Mouse (Mus musculus) G1E (cell line): ENCODE data around the gene Tas1r1. TPM values are rescaled to one million over a fixed set of nuclear protein-coding genes. Genes with fewer than 3 reads are reported as not detected.

Experiments used
- ATAC-seq: 2 replicates; pipeline ENCODE4 v1.8.0; 2016; ENCODE audit warnings: mild to moderate bottlenecking; ENCODE audit not compliant: insufficient number of reproducible peaks, poor library complexity, low FRiP score, severe bottlenecking; ENCODE audit errors: extremely low read depth
- DNase-seq: peaks from one replicate; pipeline ENCODE4 v3.0.0; 2012; ENCODE audit warnings: low spot score
- H3K27me3 ChIP-seq: 2 replicates; pipeline ENCODE4 v1.6.1; 2012; ENCODE audit warnings: mild to moderate bottlenecking, low read length, inconsistent platforms; ENCODE audit not compliant: insufficient read depth
- H3K36me3 ChIP-seq: replicated peaks from 2 replicates; pipeline ENCODE3; 2012; ENCODE audit warnings: mild to moderate bottlenecking, inconsistent platforms
- H3K4me1 ChIP-seq: 2 replicates; pipeline ENCODE4 v1.6.1; 2012; ENCODE audit warnings: low read depth, low read length, inconsistent platforms, mixed read lengths; ENCODE audit not compliant: insufficient read depth
- H3K4me3 ChIP-seq: 2 replicates; pipeline ENCODE4 v1.5.1; 2012; ENCODE audit warnings: low read depth, mild to moderate bottlenecking, inconsistent platforms, low read length, moderate library complexity, mixed read lengths
- H3K9me3 ChIP-seq: replicated peaks from 2 replicates; pipeline ENCODE4 v1.6.1; 2012; ENCODE audit warnings: inconsistent platforms
- CTCF ChIP-seq: IDR thresholded peaks from 2 replicates; pipeline ENCODE4 v1.5.1; 2012; ENCODE audit warnings: low read depth, low read length, inconsistent platforms, mixed read lengths
- GATA1 ChIP-seq: IDR thresholded peaks from 2 replicates; pipeline ENCODE4 v1.6.1; 2012; ENCODE audit warnings: borderline replicate concordance, low read length, inconsistent platforms, mixed read lengths
- GATA2 ChIP-seq: IDR thresholded peaks from 2 replicates; pipeline ENCODE4 v1.6.1; 2012; ENCODE audit warnings: low read depth, low read length, inconsistent platforms, borderline replicate concordance
- POLR2AphosphoS5 ChIP-seq: IDR thresholded peaks from 2 replicates; pipeline ENCODE4 v1.6.1; 2012; ENCODE audit warnings: low read depth, low read length, inconsistent platforms; ENCODE audit not compliant: insufficient replicate concordance
- TAL1 ChIP-seq: conservative IDR thresholded peaks from 2 replicates; pipeline ENCODE4 v1.6.1; 2012; ENCODE audit warnings: low read depth, low read length, inconsistent platforms, mixed read lengths
- polyA plus RNA-seq: library from polyadenylated mRNA; stranded (reverse); fragments of >175 nt; gene quantifications from 2 replicates; pipeline ENCODE4 v1.2.3, GENCODE M21; 2012
- total RNA-seq, 2 experiments: library from RNA; stranded (forward) in 1 of 2; stranded (reverse) in 1 of 2; fragments of 200-1000 nt in 1 of 2; fragments of >200 nt in 1 of 2; fragmentation: Nextera tagmentation in 1 of 2; gene quantifications; 2 replicates each; pipeline ENCODE4 v1.2.3; 2014 to 2017

Gene Tas1r1
- total RNA-seq (2014; fragmentation: Nextera tagmentation), result 0.24 TPM in 1 of 2 replicates, not detected in the other
- total RNA-seq (2017), result 0.06 and 0.27 TPM in 2 replicates
- 0.02 and 0.04 TPM in 2 replicates for polyA plus RNA-seq

GRCm38 (mm10) chr4:152038225-152038984, at the start of gene Tas1r1:
Tas1r1 (minus strand) TSS chr4:152038568.
- Histone ChIP-seq H3K4me1 (peaks cover 39% of the 10 kb centered on the region), H3K36me3 (peaks cover 30% of the 10 kb centered on the region), H3K27me3 (peaks cover 22% of the 10 kb centered on the region), H3K9me3 (no peaks in the 10 kb centered on the region), H3K4me3 (peak within 1 kb of the TSS; percentile 97)
- ATAC-seq (no peak; the same call in 1 of the 2 replicates), DNase-seq (no peak)
- TF ChIP-seq TAL1 (no peak), POLR2AphosphoS5 (no peak), GATA1 (no peak), GATA2 (no peak), CTCF (no peak)

- no peak overlapping the region for H3K4me3 ChIP-seq
- no peak for DNase-seq
- peaks cover 34% of the 10 kb centered on the region for H3K4me1 ChIP-seq
- ATAC-seq, result no peak
- TF ChIP-seq GATA1 (no peak), GATA2 (no peak), POLR2AphosphoS5 (no peak), CTCF (no peak), TAL1 (no peak)
- peaks cover 53% of the 10 kb centered on the region for H3K27me3 ChIP-seq
- no peaks in the 10 kb centered on the region for H3K36me3 ChIP-seq
- H3K9me3 ChIP-seq, result no peaks in the 10 kb centered on the region; the same call in 1 of the 2 replicates
These were observed 49.8 kb upstream of the Tas1r1 start for GRCm38 (mm10) chr4:152088133-152088532.

- Histone ChIP-seq H3K36me3 (no peaks in the 10 kb centered on the region), H3K27me3 (peaks cover 53% of the 10 kb centered on the region), H3K4me3 (peak overlapping the region; percentile 74), H3K4me1 (peaks cover 27% of the 10 kb centered on the region), H3K9me3 (no peaks in the 10 kb centered on the region; the same call in 1 of the 2 replicates)
- TF ChIP-seq POLR2AphosphoS5, result no peak
- TF ChIP-seq GATA2, result no peak
- no peak for TF ChIP-seq GATA1
- DNase-seq (no peak), ATAC-seq (no peak)
These were observed 49.1 kb upstream of the Tas1r1 start for GRCm38 (mm10) chr4:152087211-152088081.

- Histone ChIP-seq H3K9me3 (no peaks in the 10 kb centered on the region; the same call in 1 of the 2 replicates), H3K36me3 (no peaks in the 10 kb centered on the region), H3K4me3 (peak overlapping the region; percentile 74), H3K4me1 (peaks cover 23% of the 10 kb centered on the region), H3K27me3 (peaks cover 53% of the 10 kb centered on the region)
- peak; percentile 17; the same call in 1 of the 2 replicates for ATAC-seq
- TF ChIP-seq POLR2AphosphoS5 (no peak), CTCF (no peak), TAL1 (no peak), GATA2 (no peak), GATA1 (no peak)
- DNase-seq, result peak; percentile 79
These were observed 48.3 kb upstream of the Tas1r1 start for GRCm38 (mm10) chr4:152086505-152087210.

GRCm38 (mm10) chr4:152084616-152085015, 46.2 kb upstream of the Tas1r1 start:
- Histone ChIP-seq H3K4me3 (no peak overlapping the region), H3K4me1 (peaks cover 20% of the 10 kb centered on the region), H3K27me3 (peaks cover 53% of the 10 kb centered on the region), H3K36me3 (no peaks in the 10 kb centered on the region), H3K9me3 (no peaks in the 10 kb centered on the region; the same call in 1 of the 2 replicates)
- ATAC-seq (no peak), DNase-seq (no peak)
- TF ChIP-seq TAL1, result no peak
- TF ChIP-seq POLR2AphosphoS5, result no peak
- no peak for TF ChIP-seq GATA1
- TF ChIP-seq GATA2, result no peak
- no peak for TF ChIP-seq CTCF
